Mouse (Mus musculus) liver, embryonic 14.5 days (tissue): ENCODE measurements at regions not wholly inside any gene's neighbourhood (a gene's known extent, or its start where the extent isn't known, plus 50 kb on each side); places are given as distances from the start of the nearest gene placed in this dataset.

Experiments used
- ATAC-seq: fragments of 200-750 bp; cut with Nextera tagmentation; 2 replicates; pipeline ENCODE4 v1.8.0; 2017; ENCODE audit warnings: moderate number of reproducible peaks, mild to moderate bottlenecking, moderate library complexity; ENCODE audit not compliant: insufficient read depth
- DNase-seq, 3 experiments: peaks; one replicate each; pipeline ENCODE4 v3.0.0-alpha.2; 2012 to 2013; ENCODE audit warnings: low read depth in 3 of 3, low spot score in 3 of 3
- H3K27ac ChIP-seq: fragments of 300-500 bp; sonication (generic); 2 replicates; pipeline ENCODE4 v1.5.1; 2014; ENCODE audit warnings: moderate library complexity, mild to moderate bottlenecking, control low read depth, inconsistent platforms
- H3K27me3 ChIP-seq: fragments of 300-500 bp; sonication (generic); 2 replicates; pipeline ENCODE4 v1.6.1; 2014; ENCODE audit warnings: mild to moderate bottlenecking, low read length, moderate library complexity; ENCODE audit not compliant: control insufficient read depth, insufficient read depth
- H3K36me3 ChIP-seq: fragments of 300-500 bp; sonication (generic); replicated peaks from 2 replicates; pipeline ENCODE4 v1.6.1; 2014; ENCODE audit warnings: low read depth; ENCODE audit not compliant: control insufficient read depth, insufficient read depth
- H3K4me1 ChIP-seq, 2 experiments: fragments of 200-500 bp in 1 of 2; fragments of 300-500 bp in 1 of 2; sonication (generic) in 1 of 2; replicated peaks; 2 replicates each; pipeline ENCODE4 v1.6.1; 2012 to 2014; ENCODE audit warnings: antibody characterized with exemption in 1 of 2, inconsistent platforms in 1 of 2, low read length in 1 of 2; ENCODE audit not compliant: control insufficient read depth in 2 of 2, insufficient read depth in 2 of 2
- H3K4me2 ChIP-seq: fragments of 300-500 bp; sonication (generic); 2 replicates; pipeline ENCODE4 v1.6.1; 2014; ENCODE audit warnings: low read depth, mild to moderate bottlenecking, control low read depth, moderate library complexity
- H3K4me3 ChIP-seq, 2 experiments: fragments of 200-500 bp in 1 of 2; fragments of 300-500 bp in 1 of 2; sonication (generic) in 1 of 2; 2 replicates each; pipeline ENCODE4 v1.5.1; 2012 to 2014; ENCODE audit warnings: low read depth in 2 of 2, low read length in 2 of 2, mild to moderate bottlenecking in 2 of 2, control low read depth in 1 of 2, inconsistent platforms in 1 of 2, moderate library complexity in 1 of 2; ENCODE audit not compliant: insufficient read depth in 1 of 2
- H3K9ac ChIP-seq: fragments of 300-500 bp; sonication (generic); replicated peaks from 2 replicates; pipeline ENCODE4 v1.6.1; 2014; ENCODE audit warnings: mild to moderate bottlenecking, control low read depth, moderate library complexity
- H3K9me3 ChIP-seq: fragments of 300-500 bp; sonication (generic); 2 replicates; pipeline ENCODE4 v1.6.1; 2016; ENCODE audit warnings: low read length, mixed read lengths; ENCODE audit not compliant: control insufficient read depth
- CTCF ChIP-seq: IDR thresholded peaks from 2 replicates; pipeline ENCODE4 v1.5.1; 2016; ENCODE audit warnings: antibody characterized with exemption, low read depth, control low read depth
- EP300 ChIP-seq: IDR thresholded peaks from 2 replicates; pipeline ENCODE4 v1.6.1; 2016; ENCODE audit warnings: antibody characterized with exemption, low read depth
- WGBS: fragments of 180-500 bp; shearing (Covaris S2); extraction: QIAGEN DNeasy Blood & Tissue Kit; methylation state at CpG from one replicate; pipeline ENCODE4 v1.1.7; 2014; ENCODE audit not compliant: insufficient replicate concordance; 5-methylcytosine and 5-hydroxymethylcytosine counted together

DNA sequence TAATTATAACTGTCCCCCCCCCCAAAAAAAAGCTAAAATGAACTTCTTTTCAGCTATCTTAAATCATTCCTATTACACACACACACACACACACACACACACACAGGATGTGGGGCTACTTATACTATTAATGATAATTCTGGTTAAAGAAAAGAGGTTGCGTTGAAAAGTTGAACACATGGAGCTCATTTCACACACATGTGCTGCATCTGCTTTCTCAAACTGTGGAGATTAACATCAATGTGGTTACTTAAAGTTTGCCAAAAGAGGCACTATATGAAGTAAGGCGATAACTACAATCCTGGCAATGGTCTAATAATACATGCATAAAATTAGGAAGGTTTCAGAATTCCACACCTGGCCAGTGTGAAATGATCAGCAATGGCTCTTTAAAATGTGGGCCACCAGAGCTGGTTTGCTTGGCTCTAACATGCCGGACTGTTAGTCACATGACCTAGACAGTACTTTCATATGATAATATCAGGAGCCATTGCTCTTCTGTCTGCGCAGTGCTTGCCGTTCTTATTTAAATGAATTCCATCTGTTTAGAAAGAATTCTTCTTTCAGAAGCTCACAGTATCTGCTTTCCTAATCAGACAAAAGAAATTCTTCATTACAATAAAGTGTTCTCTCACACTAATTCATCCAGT is 598.4 kb upstream of the Fam92a start:
- ATAC-seq: no peak

DNA sequence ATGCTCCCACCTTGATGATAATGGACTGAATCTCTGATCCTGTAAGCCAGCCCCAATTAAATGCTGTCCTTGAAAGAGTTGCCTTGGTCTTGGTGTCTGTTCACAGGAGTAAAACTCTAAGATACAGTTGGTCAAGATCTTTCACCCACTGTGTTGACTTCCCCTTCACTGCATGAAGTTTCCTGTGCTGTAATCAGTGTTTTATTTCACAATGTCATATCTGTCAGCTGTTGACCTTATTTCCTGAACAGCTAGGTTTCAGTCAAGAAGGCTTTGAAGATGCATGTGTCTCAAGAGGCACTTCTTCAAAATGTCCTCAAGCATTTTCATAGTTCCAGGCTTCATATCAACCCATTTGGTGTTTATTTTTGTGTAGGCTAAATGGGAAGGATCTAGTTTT is 597.3 kb upstream of the Fam92a start:
- ATAC-seq (no peak), DNase-seq (no peak)
- H3K4me1 ChIP-seq: no peaks in the 10 kb centered on the region
- no peak for TF ChIP-seq EP300
- no peaks in the 10 kb centered on the region for H3K9me3 ChIP-seq
- no peaks in the 10 kb centered on the region for H3K36me3 ChIP-seq
- no peak overlapping the region for H3K9ac ChIP-seq
- no peak overlapping the region for H3K27ac ChIP-seq
- H3K4me2 ChIP-seq: no peak overlapping the region
- H3K4me3 ChIP-seq: no peak overlapping the region
- H3K27me3 ChIP-seq: no peaks in the 10 kb centered on the region

More for the DNA sequence above, 598.4 kb upstream of the Fam92a start:
- DNase-seq: no peak
- 74% methylated on average over 5 of the region's 5 CpGs for WGBS
- Histone ChIP-seq H3K27me3 (no peaks in the 10 kb centered on the region), H3K9ac (no peak overlapping the region), H3K36me3 (no peaks in the 10 kb centered on the region), H3K4me2 (no peak overlapping the region), H3K27ac (no peak overlapping the region), H3K4me3 (no peak overlapping the region), H3K4me1 (no peaks in the 10 kb centered on the region), H3K9me3 (no peaks in the 10 kb centered on the region)
- no peak for TF ChIP-seq EP300
- TF ChIP-seq CTCF: no peak

DNA sequence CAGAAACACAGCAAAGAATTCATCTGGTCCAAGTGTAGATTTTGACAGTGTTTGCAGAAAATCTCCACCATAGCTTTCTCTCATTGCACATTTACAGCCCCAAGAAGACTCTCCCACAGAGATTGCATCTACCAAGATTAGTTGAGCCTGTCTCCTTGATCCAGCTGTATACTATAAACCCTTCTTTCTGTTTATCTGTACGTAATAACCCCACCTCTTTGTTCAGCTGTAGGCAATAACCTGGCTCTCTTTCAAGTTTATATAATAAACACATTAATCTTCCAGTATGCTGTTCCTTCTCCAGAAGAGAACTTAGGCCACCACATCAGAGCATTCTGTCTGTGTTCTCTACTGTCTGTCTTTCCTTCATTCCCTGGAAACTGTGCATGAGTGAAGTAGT is 594.9 kb upstream of the Fam92a start:
- H3K36me3 ChIP-seq: no peaks in the 10 kb centered on the region
- H3K27me3 ChIP-seq: no peaks in the 10 kb centered on the region
- H3K27ac ChIP-seq: no peak overlapping the region
- H3K9me3 ChIP-seq: no peaks in the 10 kb centered on the region
- DNase-seq: no peak
- no peak overlapping the region for H3K9ac ChIP-seq
- no peak overlapping the region for H3K4me3 ChIP-seq
- ATAC-seq: no peak
- no peak overlapping the region for H3K4me2 ChIP-seq
- WGBS: 70% methylated on average over 1 of the region's 1 CpGs
- no peaks in the 10 kb centered on the region for H3K4me1 ChIP-seq
- TF ChIP-seq EP300 (no peak), CTCF (no peak)

DNA sequence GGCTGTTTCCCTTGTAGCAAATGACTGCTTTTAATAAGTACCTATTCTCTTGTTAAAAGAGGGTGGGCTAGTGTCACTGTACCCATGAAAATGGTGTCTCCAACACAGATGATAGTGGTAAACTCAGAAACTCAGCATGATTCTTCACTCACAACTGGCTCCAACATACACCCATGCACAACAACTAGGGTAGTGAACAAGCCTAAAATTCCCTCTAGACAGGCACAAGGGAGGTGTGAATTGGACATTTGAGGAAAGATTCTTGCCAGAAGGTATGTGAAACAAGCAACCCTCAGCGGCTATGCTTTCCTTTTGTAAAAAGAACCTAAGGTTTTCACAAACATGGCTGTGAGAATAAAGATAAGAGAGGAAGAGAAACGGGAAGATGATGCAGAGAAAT is 579.0 kb upstream of the Fam92a start:
- Histone ChIP-seq H3K27me3 (no peaks in the 10 kb centered on the region), H3K9me3 (no peaks in the 10 kb centered on the region), H3K4me3 (no peak overlapping the region), H3K36me3 (no peaks in the 10 kb centered on the region), H3K27ac (no peak overlapping the region), H3K9ac (no peak overlapping the region), H3K4me1 (no peaks in the 10 kb centered on the region), H3K4me2 (no peak overlapping the region)
- DNase-seq (no peak), ATAC-seq (no peak)
- WGBS: 38% methylated on average over 2 of the region's 2 CpGs
- TF ChIP-seq CTCF (no peak), EP300 (no peak)

DNA sequence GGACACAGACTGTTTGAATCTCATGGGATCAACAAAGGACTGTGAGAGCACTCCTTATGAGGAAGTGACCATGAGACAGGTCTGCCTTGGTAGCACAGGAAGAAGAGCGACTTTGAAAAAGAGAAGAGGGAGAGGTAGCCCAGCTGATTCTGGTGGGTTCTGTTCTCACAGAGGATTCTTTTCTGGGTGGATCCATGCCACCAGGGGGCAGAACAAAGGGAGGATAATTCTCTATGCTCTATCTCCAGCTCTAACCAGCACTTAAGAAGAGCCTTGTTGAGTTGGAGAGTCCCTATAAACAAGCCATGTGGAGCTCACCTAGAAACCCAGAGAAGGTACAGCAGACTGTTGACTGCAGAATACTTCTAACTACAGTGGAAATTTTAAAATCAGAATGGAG is 578.1 kb upstream of the Fam92a start:
- no peak for ATAC-seq
- H3K4me2 ChIP-seq: no peak overlapping the region
- no peaks in the 10 kb centered on the region for H3K27me3 ChIP-seq
- no peak overlapping the region for H3K4me3 ChIP-seq
- H3K9me3 ChIP-seq: no peaks in the 10 kb centered on the region
- no peaks in the 10 kb centered on the region for H3K4me1 ChIP-seq
- no peak overlapping the region for H3K9ac ChIP-seq
- no peak for TF ChIP-seq CTCF
- TF ChIP-seq EP300: no peak
- DNase-seq: no peak
- H3K27ac ChIP-seq: no peak overlapping the region
- H3K36me3 ChIP-seq: no peaks in the 10 kb centered on the region
- WGBS: 38% methylated on average over 1 of the region's 1 CpGs
